Mouse (Mus musculus): ENCODE results near the gene Myo5a. TPM values are rescaled to one million over a fixed set of nuclear protein-coding genes. Genes with fewer than 3 reads are reported as not detected.

Myo5a gene
- polyA plus RNA-seq, 1 experiment from 2014 or later: 12.3 TPM

DNA sequence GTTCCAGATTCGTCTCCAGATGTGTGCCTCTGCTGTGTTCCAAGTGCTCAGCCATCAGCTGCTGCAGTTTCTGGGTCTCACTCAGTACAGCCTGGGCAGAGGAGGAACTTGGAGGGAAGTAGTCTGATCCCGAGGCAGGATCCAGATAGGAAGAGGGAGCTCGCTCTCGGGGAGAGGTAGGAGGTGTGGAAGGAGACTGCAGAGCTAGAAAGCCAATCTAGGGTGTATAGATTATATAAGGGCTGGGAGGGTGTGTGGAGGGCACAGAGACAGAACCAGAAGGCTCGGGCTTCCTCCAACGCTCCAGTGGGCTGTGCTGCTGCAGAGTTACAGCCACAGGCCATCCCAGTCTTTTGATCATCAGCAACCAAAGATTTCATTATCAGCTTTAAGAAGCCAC is 172.2 kb downstream of the Myo5a start:
- H3K9me3 ChIP-seq (ENCODE audit: control insufficient read depth, low read length): no peaks in the 10 kb centered on the region
- no peak overlapping the region for H3K4me3 ChIP-seq (ENCODE audit: control insufficient read depth in 1 of 2, insufficient read depth in 1 of 2, low read depth in 1 of 2, low read length in 2 of 2)
- H3K27ac ChIP-seq (replicated peaks in 1 of 2; ENCODE audit: control insufficient read depth in 1 of 2, insufficient read depth in 1 of 2, low read depth in 2 of 2, low read length in 2 of 2): no peak overlapping the region
- no peaks in the 10 kb centered on the region for H3K36me3 ChIP-seq (ENCODE audit: control insufficient read depth, insufficient read depth, low read length)
- no peak overlapping the region for H3K9ac ChIP-seq (ENCODE audit: low read length)
- WGBS: 57% methylated on average over 6 of the region's 6 CpGs
- ATAC-seq (ENCODE audit: insufficient number of reproducible peaks, insufficient read depth, low FRiP score, low read depth): no peak
- no peaks in the 10 kb centered on the region for H3K27me3 ChIP-seq (ENCODE audit: control insufficient read depth, insufficient read depth, low read length)
- H3K4me1 ChIP-seq (ENCODE audit: control insufficient read depth in 2 of 2, insufficient read depth in 2 of 2, low read length in 2 of 2): peaks cover 5 to 6% of the 10 kb centered on the region in 2 experiments; a peak in 1 of 4 replicates
- H3K4me2 ChIP-seq (ENCODE audit: low read length): no peak overlapping the region

DNA sequence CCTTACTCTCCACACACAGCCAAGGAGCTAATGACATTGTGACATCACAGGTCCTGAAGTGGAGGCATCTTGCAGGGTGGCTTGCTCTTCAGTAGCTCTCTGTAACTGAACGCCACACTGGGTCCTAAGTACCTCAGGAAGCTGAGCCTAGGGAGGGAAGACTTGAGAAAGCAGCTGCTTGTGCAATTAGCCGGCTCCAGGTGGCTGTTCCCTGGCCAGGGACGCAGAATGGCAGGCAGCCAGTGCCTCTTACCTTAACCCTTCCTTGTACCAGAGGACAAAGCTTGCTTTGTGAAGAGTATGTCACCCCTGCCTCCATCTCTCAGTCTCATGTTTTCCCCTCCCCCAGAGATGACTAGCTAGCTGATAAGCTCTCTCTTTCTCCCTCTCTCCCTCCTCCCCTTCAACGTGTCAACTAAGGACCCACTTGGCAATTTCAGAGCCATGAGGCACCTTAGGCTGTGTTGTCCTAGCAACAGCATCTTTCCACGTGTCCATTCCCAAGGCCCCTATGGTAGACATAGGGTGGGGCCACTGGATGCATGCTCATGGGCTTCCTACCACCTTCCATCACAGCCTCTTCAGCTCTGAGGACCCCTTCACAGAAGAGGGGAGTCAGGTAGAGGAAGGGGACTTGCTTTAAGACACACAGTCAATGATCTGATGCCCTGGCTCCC is 173.1 kb downstream of the Myo5a start:
- Histone ChIP-seq H3K36me3 (ENCODE audit: control insufficient read depth, insufficient read depth, low read length) (no peaks in the 10 kb centered on the region), H3K9me3 (ENCODE audit: control insufficient read depth, low read length) (no peaks in the 10 kb centered on the region), H3K27ac (replicated peaks in 1 of 2; ENCODE audit: control insufficient read depth in 1 of 2, insufficient read depth in 1 of 2, low read depth in 2 of 2, low read length in 2 of 2) (no peak overlapping the region), H3K4me1 (ENCODE audit: control insufficient read depth in 2 of 2, insufficient read depth in 2 of 2, low read length in 2 of 2) (peaks cover 5 to 6% of the 10 kb centered on the region in 2 experiments; a peak in 1 of 4 replicates), H3K9ac (ENCODE audit: low read length) (no peak overlapping the region), H3K4me2 (ENCODE audit: low read length) (no peak overlapping the region), H3K27me3 (ENCODE audit: control insufficient read depth, insufficient read depth, low read length) (no peaks in the 10 kb centered on the region), H3K4me3 (ENCODE audit: control insufficient read depth in 1 of 2, insufficient read depth in 1 of 2, low read depth in 1 of 2, low read length in 2 of 2) (no peak overlapping the region)
- ATAC-seq (ENCODE audit: insufficient number of reproducible peaks, insufficient read depth, low FRiP score, low read depth): 0 out of 2 replicates have a peak, but pooled peaks have one; percentile 42
- WGBS: 9% methylated on average over 5 of the region's 5 CpGs

GRCm38 (mm10) chr9:75244527-75244926 is 173.7 kb downstream of the Myo5a start:
- no peak for ATAC-seq (ENCODE audit: insufficient number of reproducible peaks, insufficient read depth, low FRiP score, low read depth)
- Histone ChIP-seq H3K4me1 (ENCODE audit: control insufficient read depth in 2 of 2, insufficient read depth in 2 of 2, low read length in 2 of 2) (peaks cover 5 to 6% of the 10 kb centered on the region in 2 experiments; a peak in 1 of 4 replicates), H3K4me3 (ENCODE audit: control insufficient read depth in 1 of 2, insufficient read depth in 1 of 2, low read depth in 1 of 2, low read length in 2 of 2) (no peak overlapping the region), H3K9me3 (ENCODE audit: control insufficient read depth, low read length) (no peaks in the 10 kb centered on the region), H3K36me3 (ENCODE audit: control insufficient read depth, insufficient read depth, low read length) (no peaks in the 10 kb centered on the region), H3K27ac (replicated peaks in 1 of 2; ENCODE audit: control insufficient read depth in 1 of 2, insufficient read depth in 1 of 2, low read depth in 2 of 2, low read length in 2 of 2) (no peak overlapping the region), H3K27me3 (ENCODE audit: control insufficient read depth, insufficient read depth, low read length) (no peaks in the 10 kb centered on the region), H3K9ac (ENCODE audit: low read length) (no peak overlapping the region), H3K4me2 (ENCODE audit: low read length) (no peak overlapping the region)
- 75% methylated on average over 4 of the region's 4 CpGs for WGBS

- Histone ChIP-seq H3K9me3 (ENCODE audit: control insufficient read depth, low read length) (no peaks in the 10 kb centered on the region), H3K4me1 (ENCODE audit: control insufficient read depth in 2 of 2, insufficient read depth in 2 of 2, low read length in 2 of 2) (peaks cover 5 to 6% of the 10 kb centered on the region in 2 experiments; a peak in 1 of 4 replicates), H3K36me3 (ENCODE audit: control insufficient read depth, insufficient read depth, low read length) (no peaks in the 10 kb centered on the region), H3K4me2 (ENCODE audit: low read length) (no peak overlapping the region), H3K4me3 (ENCODE audit: control insufficient read depth in 1 of 2, insufficient read depth in 1 of 2, low read depth in 1 of 2, low read length in 2 of 2) (no peak overlapping the region), H3K27me3 (ENCODE audit: control insufficient read depth, insufficient read depth, low read length) (no peaks in the 10 kb centered on the region), H3K9ac (ENCODE audit: low read length) (no peak overlapping the region), H3K27ac (replicated peaks in 1 of 2; ENCODE audit: control insufficient read depth in 1 of 2, insufficient read depth in 1 of 2, low read depth in 2 of 2, low read length in 2 of 2) (no peak overlapping the region)
- no peak for ATAC-seq (ENCODE audit: insufficient number of reproducible peaks, insufficient read depth, low FRiP score, low read depth)
- WGBS: 82% methylated on average over 13 of the region's 13 CpGs
Measured at GRCm38 (mm10) chr9:75246080-75246930, 175.5 kb downstream of the Myo5a start.

DNA sequence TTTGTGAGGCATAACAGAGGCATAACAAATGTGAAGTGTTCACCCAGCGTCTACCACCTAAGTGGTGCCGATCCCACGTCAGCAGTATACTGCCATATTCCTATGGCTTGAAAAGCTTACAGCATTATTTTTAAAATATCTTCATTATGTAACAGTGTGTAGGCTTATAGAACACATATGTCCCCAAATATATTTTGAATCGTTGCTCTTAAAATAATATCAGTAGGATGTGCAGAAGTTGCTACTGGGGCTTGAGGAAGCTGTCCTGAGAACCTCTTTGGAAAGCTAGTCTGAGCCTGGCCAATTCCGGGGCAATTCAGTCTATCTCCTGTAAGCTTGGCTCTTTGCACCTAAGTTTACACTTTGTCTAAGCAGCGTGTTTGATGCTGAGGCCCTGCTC is 177.1 kb downstream of the Myo5a start:
- peaks cover 5 to 6% of the 10 kb centered on the region in 2 experiments; a peak in 1 of 4 replicates for H3K4me1 ChIP-seq (ENCODE audit: control insufficient read depth in 2 of 2, insufficient read depth in 2 of 2, low read length in 2 of 2)
- H3K9ac ChIP-seq (ENCODE audit: low read length): no peak overlapping the region
- H3K36me3 ChIP-seq (ENCODE audit: control insufficient read depth, insufficient read depth, low read length): 0 out of 2 replicates have a peak, but pooled peaks cover 1% of the 10 kb centered on the region
- no peaks in the 10 kb centered on the region for H3K9me3 ChIP-seq (ENCODE audit: control insufficient read depth, low read length)
- no peak overlapping the region for H3K4me3 ChIP-seq (ENCODE audit: control insufficient read depth in 1 of 2, insufficient read depth in 1 of 2, low read depth in 1 of 2, low read length in 2 of 2)
- ATAC-seq (ENCODE audit: insufficient number of reproducible peaks, insufficient read depth, low FRiP score, low read depth): no peak
- H3K27me3 ChIP-seq (ENCODE audit: control insufficient read depth, insufficient read depth, low read length): no peaks in the 10 kb centered on the region
- 83% methylated on average over 6 of the region's 6 CpGs for WGBS
- H3K4me2 ChIP-seq (ENCODE audit: low read length): no peak overlapping the region
- no peak overlapping the region for H3K27ac ChIP-seq (replicated peaks in 1 of 2; ENCODE audit: control insufficient read depth in 1 of 2, insufficient read depth in 1 of 2, low read depth in 2 of 2, low read length in 2 of 2)

GRCm38 (mm10) chr9:75248359-75248758 is 177.5 kb downstream of the Myo5a start:
- 58% methylated on average over 1 of the region's 1 CpGs for WGBS
- no peaks in the 10 kb centered on the region for H3K27me3 ChIP-seq (ENCODE audit: control insufficient read depth, insufficient read depth, low read length)

DNA sequence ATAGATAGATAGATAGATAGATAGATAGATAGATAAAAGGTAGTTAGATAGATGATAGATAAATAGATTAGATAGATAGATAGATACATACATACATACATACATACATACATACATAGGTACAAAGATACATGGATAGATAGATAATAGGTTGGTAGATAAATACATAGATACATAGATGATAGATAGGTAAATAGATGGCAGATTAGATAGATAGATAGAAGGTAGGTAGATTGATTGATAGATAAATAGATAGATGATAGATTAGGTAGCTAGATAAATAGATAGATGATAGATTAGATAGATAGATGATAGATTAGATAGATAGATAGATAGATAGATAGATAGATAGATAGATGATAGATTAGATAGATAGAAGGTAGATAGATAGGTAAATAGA is 178.1 kb downstream of the Myo5a start:
- no peak for ATAC-seq (ENCODE audit: insufficient number of reproducible peaks, insufficient read depth, low FRiP score, low read depth)
- Histone ChIP-seq H3K27ac (replicated peaks in 1 of 2; ENCODE audit: control insufficient read depth in 1 of 2, insufficient read depth in 1 of 2, low read depth in 2 of 2, low read length in 2 of 2) (no peak overlapping the region), H3K9ac (ENCODE audit: low read length) (no peak overlapping the region), H3K36me3 (ENCODE audit: control insufficient read depth, insufficient read depth, low read length) (0 out of 2 replicates have a peak, but pooled peaks cover 4% of the 10 kb centered on the region), H3K4me2 (ENCODE audit: low read length) (no peak overlapping the region), H3K9me3 (ENCODE audit: control insufficient read depth, low read length) (no peaks in the 10 kb centered on the region), H3K4me1 (ENCODE audit: control insufficient read depth in 2 of 2, insufficient read depth in 2 of 2, low read length in 2 of 2) (peaks cover 3% of the 10 kb centered on the region in 2 experiments; a peak in 1 of 4 replicates), H3K27me3 (ENCODE audit: control insufficient read depth, insufficient read depth, low read length) (no peaks in the 10 kb centered on the region), H3K4me3 (ENCODE audit: control insufficient read depth in 1 of 2, insufficient read depth in 1 of 2, low read depth in 1 of 2, low read length in 2 of 2) (no peak overlapping the region)

More at GRCm38 (mm10) chr9:75248359-75248758, 177.5 kb downstream of the Myo5a start:
- Histone ChIP-seq H3K27ac (replicated peaks in 1 of 2; ENCODE audit: control insufficient read depth in 1 of 2, insufficient read depth in 1 of 2, low read depth in 2 of 2, low read length in 2 of 2) (no peak overlapping the region), H3K4me3 (ENCODE audit: control insufficient read depth in 1 of 2, insufficient read depth in 1 of 2, low read depth in 1 of 2, low read length in 2 of 2) (no peak overlapping the region), H3K4me1 (ENCODE audit: control insufficient read depth in 2 of 2, insufficient read depth in 2 of 2, low read length in 2 of 2) (peaks cover 5 to 6% of the 10 kb centered on the region in 2 experiments; a peak in 1 of 4 replicates), H3K9me3 (ENCODE audit: control insufficient read depth, low read length) (no peaks in the 10 kb centered on the region), H3K36me3 (ENCODE audit: control insufficient read depth, insufficient read depth, low read length) (0 out of 2 replicates have a peak, but pooled peaks cover 4% of the 10 kb centered on the region), H3K9ac (ENCODE audit: low read length) (no peak overlapping the region), H3K4me2 (ENCODE audit: low read length) (no peak overlapping the region)
- ATAC-seq (ENCODE audit: insufficient number of reproducible peaks, insufficient read depth, low FRiP score, low read depth): no peak
